Mouse (Mus musculus) hindlimb bud, embryonic 11.5 days (tissue): ENCODE data around the gene Nppa.

ENCODE experiments used
- DNase-seq: peaks from one replicate; pipeline ENCODE4 v3.0.0-alpha.2; 2012; ENCODE audit warnings: low read depth, low spot score; ENCODE audit errors: extremely low spot score

Nppa gene

DNA sequence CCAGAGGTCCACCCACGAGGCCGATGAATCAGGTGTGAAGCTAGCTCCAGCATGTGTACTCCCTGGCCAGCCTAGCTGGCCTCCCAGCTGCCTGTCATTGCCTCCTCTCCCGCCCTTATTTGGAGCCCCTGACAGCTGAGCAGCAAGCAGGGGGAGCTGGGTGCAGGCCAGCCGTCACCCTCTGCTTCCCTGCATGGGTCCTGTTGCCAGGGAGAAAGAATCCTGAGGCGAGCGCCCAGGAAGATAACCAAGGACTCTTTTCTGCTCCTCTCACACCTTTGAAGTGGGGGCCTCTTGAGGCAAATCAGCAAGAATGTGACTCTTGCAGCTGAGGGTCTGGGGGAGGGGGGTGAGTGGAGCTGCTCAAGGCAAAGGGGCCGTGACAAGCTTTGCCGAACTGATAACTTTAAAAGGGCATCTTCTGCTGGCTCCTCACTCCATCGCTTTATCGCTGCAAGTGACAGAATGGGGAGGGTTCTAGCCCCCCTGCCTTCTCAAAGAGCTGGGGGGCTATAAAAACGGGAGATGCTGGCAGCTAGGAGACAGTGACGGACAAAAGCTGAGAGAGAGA, at the start of gene Nppa:
Nppa (plus strand) TSS at position 521 of the 571 bp plus-strand sequence.
- no peak for DNase-seq

DNA sequence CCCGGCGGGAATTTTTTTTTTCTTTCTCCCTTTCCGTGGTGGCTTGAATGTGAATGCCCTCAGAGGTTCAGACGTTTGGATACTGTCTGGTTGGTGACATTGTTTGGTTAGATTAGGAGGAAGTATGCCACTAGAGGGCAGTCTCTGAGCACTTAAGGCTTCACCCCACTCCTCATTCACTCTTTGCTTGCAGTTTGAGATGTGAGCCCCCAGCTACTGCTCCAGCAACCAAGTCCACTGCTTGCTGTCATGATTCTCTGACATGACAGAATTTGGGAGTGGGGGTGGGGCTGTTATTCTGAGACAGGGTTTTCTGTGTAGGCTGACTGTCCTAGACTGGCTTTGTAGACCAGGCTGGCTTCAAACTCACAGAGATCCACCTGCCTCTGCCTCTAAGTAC, 46.9 kb upstream of the Nppa start:
- DNase-seq = no peak

DNA sequence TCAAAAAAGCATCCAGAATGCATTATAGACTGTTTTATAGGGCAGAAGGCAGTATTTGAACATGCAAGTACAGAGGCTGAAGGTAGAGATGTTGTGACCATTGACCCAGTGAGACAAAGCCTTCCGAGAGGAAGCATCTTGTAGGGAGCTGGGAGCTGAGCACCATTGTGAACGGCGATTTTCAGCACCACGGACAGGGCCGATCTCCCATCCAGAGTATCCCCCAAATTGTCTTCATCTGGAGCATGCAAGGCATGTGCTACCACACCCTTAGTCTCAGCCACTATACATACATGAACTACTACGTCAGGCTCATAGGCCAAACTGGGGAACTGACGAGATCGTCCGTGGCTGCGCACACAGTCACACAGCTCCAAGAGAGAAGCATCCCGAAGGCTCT, 43.4 kb upstream of the Nppa start:
- no peak for DNase-seq

DNA sequence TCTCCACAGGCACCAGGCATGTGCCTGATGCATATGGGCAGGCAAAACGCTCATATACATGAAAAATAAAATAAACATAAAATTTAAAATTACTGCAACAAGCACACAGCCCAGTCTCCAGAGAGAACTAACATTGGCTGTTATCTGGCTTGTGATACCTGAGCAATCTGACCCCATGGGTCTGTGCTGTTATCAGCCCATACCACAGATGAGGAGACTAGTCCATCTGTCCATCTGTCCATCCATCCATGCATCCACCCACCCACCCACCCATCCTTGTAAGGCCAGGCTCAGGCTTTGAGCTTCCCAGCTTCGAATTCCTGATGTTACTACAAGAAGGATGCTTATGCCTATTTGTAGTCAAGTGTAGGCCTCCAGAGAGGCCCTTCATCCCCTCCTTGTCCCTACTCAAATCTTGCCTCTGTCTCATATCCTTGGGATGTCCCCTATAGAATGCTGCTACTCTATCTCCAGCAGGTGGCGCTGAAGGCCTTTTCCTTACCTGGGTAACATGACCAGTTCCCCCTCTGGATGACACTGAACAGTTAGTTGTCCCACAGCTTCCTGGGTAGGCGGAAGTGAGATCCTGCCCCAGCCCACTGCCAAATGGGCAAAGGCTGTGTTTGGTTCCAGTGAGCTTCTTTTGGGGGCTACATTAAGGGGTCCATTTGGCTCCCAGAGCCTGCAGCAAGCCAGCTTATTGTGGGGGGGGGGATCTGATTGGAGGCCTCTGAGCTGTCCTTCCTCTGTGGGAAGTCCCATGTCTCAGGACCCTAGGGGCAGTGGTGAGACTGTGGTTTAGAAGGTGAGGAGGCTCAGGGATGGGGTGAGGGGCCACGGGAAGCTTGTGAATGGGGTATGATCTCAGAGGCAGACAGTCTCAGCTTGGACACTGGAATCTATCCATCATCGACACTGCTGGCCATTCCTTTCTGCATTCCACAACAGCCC, 40.4 kb upstream of the Nppa start:
- DNase-seq = no peak

DNA sequence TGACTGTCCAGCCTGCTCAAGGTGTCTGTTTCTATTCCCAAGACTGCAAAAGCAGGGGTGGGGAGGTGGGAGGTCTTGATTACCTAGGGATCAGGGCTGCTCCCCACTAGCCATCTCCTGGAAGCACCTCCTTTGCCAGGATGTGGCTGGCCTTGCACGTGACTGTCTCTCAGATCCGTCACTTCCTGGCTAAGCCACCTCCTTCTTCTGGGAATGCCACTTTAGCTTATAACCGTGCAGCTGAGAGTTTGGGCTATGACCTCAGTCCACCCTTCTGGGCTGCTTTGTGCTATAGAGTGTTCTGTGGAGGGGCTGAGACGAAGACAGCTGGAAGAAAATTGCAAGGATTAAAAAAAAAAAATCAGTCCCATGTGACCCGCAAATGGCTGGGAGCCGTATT, 37.7 kb upstream of the Nppa start:
- DNase-seq = no peak

DNA sequence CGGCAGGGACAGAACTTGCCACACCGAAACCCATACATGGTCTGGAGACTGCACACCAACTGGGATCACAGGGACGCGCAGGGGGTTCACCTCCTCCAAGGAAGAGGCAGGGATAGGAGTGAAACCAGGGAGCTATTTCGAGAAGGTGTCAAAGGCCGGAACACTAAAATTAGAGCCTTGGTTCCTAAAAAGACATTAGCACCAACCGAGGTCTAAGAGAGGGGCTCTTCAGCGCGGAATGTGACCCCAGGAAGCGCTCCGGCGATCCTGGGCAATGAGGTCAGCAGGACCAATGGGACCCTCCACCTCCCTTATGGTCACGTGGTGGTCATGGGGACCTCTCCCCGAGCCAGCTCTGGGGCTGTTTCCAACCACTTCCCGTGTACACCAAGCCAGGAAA, 36.9 kb upstream of the Nppa start:
- no peak for DNase-seq

DNA sequence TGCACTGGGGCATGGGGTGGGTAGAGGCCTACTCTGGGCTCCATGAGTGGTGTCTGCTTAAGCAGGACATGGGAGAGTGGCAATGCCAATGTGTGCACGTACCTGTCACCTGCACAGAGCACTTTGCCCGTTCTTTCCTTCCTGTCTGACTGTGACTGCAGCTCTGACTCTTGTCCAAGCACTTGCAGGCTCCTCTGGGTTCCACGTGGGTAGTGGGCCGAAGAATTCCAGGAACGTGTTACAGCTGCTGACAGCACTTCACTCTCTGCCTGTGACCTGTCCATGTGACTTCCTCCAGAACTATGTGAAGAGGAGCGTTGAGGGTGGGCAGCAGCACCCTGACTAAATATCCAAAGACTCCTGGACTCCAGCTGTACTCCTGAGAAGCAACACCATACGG, 34.8 kb upstream of the Nppa start:
- no peak for DNase-seq

DNA sequence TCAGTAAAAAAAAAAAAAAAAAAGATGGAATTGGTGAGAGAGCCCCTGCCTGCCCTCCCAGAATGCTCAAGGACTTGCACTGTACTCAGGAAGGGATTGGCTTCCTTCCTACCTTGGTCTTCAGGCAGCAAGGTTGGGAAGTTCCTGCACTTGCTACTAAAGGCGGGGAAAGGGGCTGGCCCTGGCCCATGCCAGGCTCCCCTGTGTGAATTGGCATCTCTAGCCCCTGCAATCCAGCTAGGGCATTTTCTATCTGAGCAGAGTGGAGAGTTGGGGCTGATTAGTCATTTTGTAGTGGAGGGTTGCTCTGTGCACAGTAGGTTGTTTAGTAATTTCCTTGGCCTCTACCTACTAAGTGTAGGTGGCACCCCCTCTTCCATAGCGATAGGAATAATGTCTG, 31.7 kb upstream of the Nppa start:
- no peak for DNase-seq

DNA sequence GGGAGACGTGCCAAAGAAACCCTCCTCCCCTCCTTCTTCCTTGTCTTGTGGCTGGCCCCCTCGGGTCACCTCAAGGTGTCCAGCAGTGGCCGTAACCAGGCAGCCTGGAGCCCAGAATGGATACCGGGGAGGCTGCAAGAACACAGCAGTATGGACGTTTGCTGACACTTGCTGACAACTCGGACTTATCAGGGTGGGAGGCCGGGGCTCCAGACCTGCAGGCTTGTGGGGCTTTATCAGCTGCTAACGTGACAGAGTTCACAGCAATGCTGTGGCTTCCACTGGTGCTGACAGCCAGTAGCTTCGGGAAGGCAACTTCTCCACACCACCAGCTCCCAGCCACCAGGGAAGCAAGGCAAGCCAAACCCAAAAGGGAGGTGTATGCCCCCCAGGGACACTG, 31.2 kb upstream of the Nppa start:
- no peak for DNase-seq

DNA sequence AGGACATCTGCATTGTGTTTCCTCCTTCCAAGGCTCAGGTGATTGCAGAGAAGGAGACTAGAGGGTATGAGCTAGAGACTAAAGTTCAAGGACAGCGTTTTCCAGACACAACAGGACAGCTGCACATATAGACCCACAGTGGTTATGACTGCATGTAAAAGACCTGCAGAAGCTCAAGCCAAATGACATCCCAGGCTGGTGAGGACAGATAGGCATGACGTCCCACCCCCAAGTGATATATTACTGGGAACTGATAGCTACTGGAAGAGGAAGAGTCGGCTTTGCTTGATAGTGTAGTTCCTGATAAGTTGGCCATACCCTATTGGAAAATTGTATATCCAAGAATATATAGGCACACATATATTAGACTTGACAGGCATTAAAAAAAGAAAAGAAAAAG, 24.3 kb upstream of the Nppa start:
- no peak for DNase-seq

DNA sequence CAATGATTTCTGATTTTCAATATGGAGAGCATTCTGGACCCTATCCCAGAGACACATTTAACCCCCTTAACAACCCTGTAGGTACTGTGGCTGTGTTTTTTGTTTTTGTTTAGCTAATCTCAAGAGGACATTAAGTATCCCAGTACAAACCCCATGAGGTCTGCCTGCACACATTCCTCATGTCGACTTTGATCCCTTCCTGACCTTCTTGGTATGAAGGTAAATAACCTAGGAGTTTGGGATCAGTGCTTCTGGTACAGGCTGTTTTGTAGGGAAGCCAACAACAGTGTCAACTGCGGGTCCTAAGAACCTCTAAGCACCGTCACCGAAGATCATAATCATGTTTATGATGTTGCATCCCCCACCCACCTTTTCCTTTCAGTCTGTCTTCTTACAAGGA, 22.8 kb upstream of the Nppa start:
- no peak for DNase-seq

DNA sequence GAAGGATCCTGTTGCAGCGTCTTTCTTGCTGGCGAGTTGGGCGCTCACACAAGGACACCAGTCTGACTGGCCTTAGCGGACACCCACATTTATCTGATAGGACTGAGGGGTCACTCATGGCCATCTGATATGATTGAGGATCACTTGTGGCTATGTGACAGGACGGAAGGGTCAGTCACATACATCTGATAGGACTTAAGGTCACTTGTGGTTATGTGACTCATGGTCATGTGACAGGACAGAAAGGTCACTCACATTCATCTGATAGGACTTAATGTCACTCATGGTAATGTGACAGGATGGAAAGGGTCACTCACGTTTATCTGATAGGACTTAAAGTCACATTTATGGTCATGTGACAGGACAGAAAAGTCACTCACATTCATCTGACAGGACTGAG, 22.1 kb upstream of the Nppa start:
- DNase-seq = no peak

DNA sequence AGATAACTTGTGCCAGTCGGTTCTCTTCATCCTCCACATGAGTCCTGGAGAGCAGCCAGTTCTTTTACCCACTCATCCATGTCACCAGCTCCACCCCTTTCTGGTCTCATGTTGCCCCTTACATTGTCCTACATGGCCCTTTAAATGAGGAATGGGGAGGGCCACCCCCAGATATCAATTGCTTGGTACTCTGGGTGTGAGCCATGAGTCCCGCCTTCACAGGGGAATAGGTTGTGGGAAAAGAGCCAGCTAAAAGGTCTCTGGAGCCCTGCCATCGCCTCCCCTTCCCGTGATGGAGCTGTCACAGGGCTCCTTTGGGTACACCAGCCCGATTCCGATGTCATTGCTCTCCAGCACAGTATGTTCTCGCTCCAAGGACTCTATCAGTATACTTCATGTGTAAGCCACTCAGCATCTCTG, 21.1 kb upstream of the Nppa start:
- no peak for DNase-seq

DNA sequence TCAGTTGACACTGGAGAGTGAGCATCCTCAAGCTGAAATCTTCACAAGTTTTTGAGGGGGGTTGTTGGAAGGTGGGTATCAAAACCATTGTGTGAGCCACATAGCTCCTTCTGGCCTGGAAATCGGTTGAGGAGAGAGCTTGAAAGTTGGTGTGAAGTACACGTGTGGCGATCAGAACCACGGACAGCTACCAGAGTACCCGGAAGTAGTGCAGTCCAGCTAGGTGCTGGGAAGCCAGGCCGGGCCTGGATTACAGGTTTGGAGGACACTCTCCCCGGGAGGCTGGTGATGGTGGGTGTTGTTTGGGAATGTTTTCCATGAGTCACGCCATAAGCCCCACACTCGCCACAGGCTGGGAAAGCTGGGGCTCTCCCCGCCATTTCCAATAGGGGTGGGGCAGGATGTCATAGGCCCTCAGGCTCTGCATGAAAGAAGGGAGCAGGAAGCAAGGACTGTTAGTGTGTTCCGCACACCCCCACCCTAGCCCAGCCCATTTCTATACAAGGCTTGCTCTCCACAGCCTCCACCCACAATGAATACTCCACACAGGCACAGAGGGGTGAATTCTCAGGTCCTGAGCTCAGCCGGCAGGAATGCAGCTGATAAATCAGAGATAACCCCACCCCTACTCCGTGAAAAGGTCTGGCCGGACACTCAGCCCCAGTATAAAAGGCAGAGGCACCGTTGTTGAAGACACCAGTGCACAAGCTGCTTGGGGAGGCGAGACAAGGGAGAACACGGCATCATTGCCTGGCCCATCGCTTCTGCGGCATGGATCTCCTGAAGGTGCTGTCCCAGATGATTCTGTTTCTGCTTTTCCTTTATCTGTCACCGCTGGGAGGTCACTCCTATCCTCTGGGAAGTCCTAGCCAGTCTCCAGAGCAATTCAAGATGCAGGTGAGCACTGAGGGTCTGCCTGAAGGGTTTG, 15.1 kb upstream of the Nppa start, which contains the start of gene Nppb:
Nppb (plus strand) TSS at position 584 of the 928 bp plus-strand sequence.
- peak; percentile 44 for DNase-seq

DNA sequence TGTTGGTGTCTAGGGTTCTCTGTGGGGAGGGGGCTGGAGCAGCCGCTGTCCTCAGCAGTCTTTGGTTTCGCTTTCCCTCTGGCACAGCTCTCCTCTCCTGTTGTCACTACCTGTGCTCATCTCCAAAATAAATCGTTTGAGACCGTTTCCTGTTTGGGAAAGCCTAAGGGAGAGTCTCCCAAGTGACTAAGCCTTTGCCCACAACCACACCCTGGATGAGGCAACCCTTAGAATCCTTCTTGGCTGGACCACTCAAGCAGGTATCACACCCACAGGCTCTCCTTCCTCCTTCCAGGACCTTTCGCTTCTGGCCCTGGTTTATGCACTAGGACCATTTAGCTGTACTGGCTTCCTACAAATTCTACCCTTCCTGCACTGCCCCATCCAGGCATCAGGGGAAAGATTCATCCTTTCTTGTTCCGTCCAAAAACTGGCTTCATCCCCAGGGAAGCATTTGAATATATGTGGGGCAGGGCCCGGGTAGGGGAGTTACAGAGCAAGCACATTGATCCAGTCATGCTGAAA, 6.9 kb upstream of the Nppa start:
- DNase-seq = no peak

DNA sequence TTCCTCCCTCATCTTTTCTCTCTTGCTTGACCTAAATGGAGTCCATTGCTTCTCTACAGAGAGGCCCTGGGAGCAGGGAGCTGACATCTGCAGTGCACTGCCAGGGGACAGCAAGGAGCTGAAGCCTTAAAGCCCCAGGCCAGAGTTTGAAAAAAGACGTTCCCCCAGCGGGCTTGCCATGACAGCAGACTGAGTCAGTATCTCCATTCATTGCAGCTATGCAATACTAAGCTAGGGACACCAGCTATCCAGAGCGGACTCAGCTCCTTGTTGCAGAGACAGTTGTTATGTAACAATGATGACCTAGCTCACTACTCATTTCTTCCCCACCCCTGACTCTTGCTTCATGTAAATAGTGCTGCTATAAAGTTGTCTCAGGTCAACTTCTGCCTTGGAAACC, 5.2 kb upstream of the Nppa start:
- DNase-seq = no peak

DNA sequence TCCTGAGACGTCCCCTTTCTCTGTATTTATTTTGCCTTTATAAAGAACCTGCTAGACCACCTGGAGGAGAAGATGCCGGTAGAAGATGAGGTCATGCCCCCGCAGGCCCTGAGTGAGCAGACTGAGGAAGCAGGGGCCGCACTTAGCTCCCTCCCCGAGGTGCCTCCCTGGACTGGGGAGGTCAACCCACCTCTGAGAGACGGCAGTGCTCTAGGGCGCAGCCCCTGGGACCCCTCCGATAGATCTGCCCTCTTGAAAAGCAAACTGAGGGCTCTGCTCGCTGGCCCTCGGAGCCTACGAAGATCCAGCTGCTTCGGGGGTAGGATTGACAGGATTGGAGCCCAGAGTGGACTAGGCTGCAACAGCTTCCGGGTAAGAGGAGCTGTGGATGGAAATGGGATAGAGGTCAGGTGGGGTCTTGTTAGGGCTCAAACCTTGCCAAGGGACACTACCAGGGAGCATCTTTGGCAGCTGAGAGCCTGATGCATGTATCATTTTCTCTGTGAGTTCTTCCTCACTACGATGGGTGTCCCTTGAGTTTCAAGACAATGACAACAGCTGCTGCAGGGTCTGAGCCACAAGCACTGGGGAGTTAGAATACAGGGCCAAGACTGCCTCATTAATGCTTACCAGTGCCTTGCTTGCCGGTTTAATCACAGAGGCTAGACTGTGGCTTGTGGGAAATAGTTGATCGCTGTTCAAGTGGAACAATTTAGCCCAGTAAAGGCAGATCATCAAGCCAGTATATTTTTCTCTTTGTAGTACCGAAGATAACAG, 679 bp downstream of the Nppa start:
- no peak for DNase-seq

DNA sequence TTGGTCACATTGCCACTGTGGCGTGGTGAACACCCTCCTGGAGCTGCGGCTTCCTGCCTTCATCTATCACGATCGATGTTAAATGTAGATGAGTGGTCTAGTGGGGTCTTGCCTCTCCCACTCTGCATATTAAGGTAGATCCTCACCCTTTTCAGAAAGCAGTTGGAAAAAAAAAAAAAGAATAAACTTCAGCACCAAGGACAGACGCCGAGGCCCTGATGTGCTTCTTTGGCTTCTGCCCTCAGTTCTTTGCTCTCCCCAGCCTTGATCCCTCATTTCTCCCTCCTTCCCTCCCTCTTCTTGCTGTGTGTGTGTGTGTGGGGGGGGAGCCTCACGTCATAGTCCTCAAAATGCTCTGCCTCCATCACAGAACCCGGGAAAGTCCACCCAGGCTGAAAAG, 1.3 kb downstream of the Nppa start:
- no peak for DNase-seq

DNA sequence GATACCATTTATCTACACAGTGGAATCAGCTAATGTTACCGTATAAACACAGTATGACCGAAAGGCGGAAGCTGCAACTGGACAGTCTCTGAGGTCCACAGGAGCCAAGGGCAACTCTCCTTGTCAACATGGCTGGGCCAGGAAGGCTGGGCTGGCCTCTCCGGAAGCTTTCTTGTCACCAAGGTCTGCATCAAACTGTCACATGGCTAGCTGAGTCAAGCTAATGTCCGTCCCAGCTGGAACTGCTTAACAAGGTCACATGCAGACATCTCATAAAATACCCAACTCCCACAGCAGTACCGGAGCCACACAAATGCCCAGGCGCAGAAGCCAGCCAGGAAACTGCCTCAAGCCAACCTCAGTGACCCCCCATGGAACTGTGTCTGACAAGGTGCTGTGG, 3.8 kb downstream of the Nppa start:
- DNase-seq = no peak

DNA sequence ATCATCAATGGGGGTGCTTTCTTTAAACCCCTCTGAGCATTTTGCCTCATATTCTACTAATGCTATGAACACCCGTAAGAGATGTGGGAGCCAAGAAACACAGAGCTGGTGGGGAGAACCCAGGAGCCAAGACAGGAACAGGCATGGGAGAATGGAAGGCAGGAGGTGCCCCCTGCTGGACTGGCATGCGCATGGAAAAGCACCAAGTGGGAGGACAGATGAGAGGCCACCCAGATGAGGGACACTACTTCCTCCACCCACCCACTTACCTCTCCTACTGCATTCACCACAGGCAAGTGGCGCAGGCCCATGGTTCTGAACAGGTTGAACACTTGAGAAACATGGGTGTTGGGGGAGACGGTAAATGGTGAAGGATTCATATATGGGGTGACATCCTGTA, 7.9 kb downstream of the Nppa start:
- no peak for DNase-seq
